Mouse (Mus musculus): ENCODE measurements around the gene Gsg1l. TPM values are rescaled to one million over a fixed set of nuclear protein-coding genes. Genes with fewer than 3 reads are reported as not detected.

Gsg1l gene
- polyA plus RNA-seq, 1 experiment from 2014 or later: 1.0 TPM

DNA sequence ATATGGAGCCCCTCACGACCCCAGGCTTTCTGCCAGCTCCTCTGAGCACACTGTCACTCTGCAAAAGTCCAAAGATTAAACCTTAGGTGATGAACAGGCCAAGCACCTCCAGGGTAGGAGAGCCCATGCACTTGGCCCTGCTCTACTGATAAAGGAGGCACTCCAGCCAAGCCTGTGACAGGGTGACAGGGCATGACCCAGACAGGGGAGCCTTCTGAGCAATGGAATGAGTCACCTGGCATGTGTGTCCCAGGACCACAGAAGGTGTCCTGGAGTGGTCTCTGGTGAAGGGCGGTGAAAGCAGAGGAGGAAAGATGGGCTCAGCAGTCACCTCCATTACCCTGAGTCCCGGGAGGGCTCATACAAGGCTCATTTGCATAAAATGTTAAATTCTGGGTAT, 222.6 kb downstream of the Gsg1l start:
- 76% methylated on average over 3 of the region's 3 CpGs for WGBS
- no peaks in the 10 kb centered on the region for H3K27me3 ChIP-seq (replicated peaks; ENCODE audit: control insufficient read depth, insufficient read depth, low read length)
- no peak overlapping the region for H3K27ac ChIP-seq (ENCODE audit: low read depth)
- DNase-seq (ENCODE audit: low spot score): no peak
- no peak overlapping the region for H3K4me3 ChIP-seq (ENCODE audit: low read depth, low read length)
- no peaks in the 10 kb centered on the region for H3K9me3 ChIP-seq (ENCODE audit: control insufficient read depth, low read length)
- ATAC-seq (replicated peaks; ENCODE audit: low FRiP score, low TSS enrichment, low read depth): no peak
- H3K9ac ChIP-seq (ENCODE audit: low read length): no peak overlapping the region
- H3K4me2 ChIP-seq (ENCODE audit: low read length): no peak overlapping the region
- H3K4me1 ChIP-seq (replicated peaks; ENCODE audit: control insufficient read depth, insufficient read depth, low read length): peaks cover 5% of the 10 kb centered on the region
- 0 out of 2 replicates have a peak, but pooled peaks cover 4% of the 10 kb centered on the region for H3K36me3 ChIP-seq (ENCODE audit: control insufficient read depth, insufficient read depth, low read length)

GRCm38 (mm10) chr7:125847528-125847866, 234.7 kb downstream of the Gsg1l start:
- Histone ChIP-seq H3K9me3 (ENCODE audit: control insufficient read depth, low read length) (no peaks in the 10 kb centered on the region), H3K27ac (ENCODE audit: low read depth) (no peak overlapping the region), H3K9ac (ENCODE audit: low read length) (no peak overlapping the region), H3K4me3 (ENCODE audit: low read depth, low read length) (no peak overlapping the region), H3K4me1 (replicated peaks; ENCODE audit: control insufficient read depth, insufficient read depth, low read length) (no peaks in the 10 kb centered on the region), H3K4me2 (ENCODE audit: low read length) (no peak overlapping the region), H3K27me3 (replicated peaks; ENCODE audit: control insufficient read depth, insufficient read depth, low read length) (no peaks in the 10 kb centered on the region), H3K36me3 (ENCODE audit: control insufficient read depth, insufficient read depth, low read length) (peaks cover 20% of the 10 kb centered on the region; the same call in 1 of the 2 replicates)
- no peak for ATAC-seq (replicated peaks; ENCODE audit: low FRiP score, low TSS enrichment, low read depth)
- 96% methylated on average over 2 of the region's 2 CpGs for WGBS
- no peak for DNase-seq (ENCODE audit: low spot score)

GRCm38 (mm10) chr7:125846866-125847527, 235.2 kb downstream of the Gsg1l start:
- DNase-seq (ENCODE audit: low spot score): no peak
- Histone ChIP-seq H3K9me3 (ENCODE audit: control insufficient read depth, low read length) (no peaks in the 10 kb centered on the region), H3K9ac (ENCODE audit: low read length) (no peak overlapping the region), H3K4me2 (ENCODE audit: low read length) (no peak overlapping the region), H3K36me3 (ENCODE audit: control insufficient read depth, insufficient read depth, low read length) (peaks cover 18% of the 10 kb centered on the region; the same call in 1 of the 2 replicates), H3K27me3 (replicated peaks; ENCODE audit: control insufficient read depth, insufficient read depth, low read length) (no peaks in the 10 kb centered on the region), H3K27ac (ENCODE audit: low read depth) (no peak overlapping the region), H3K4me1 (replicated peaks; ENCODE audit: control insufficient read depth, insufficient read depth, low read length) (no peaks in the 10 kb centered on the region), H3K4me3 (ENCODE audit: low read depth, low read length) (no peak overlapping the region)
- ATAC-seq (replicated peaks; ENCODE audit: low FRiP score, low TSS enrichment, low read depth): no peak
- WGBS: 75% methylated on average over 8 of the region's 8 CpGs

- Histone ChIP-seq H3K36me3 (ENCODE audit: control insufficient read depth, insufficient read depth, low read length) (peaks cover 12% of the 10 kb centered on the region; the same call in 1 of the 2 replicates), H3K9ac (ENCODE audit: low read length) (no peak overlapping the region), H3K4me3 (ENCODE audit: low read depth, low read length) (no peak overlapping the region), H3K4me2 (ENCODE audit: low read length) (no peak overlapping the region), H3K27me3 (replicated peaks; ENCODE audit: control insufficient read depth, insufficient read depth, low read length) (no peaks in the 10 kb centered on the region), H3K4me1 (replicated peaks; ENCODE audit: control insufficient read depth, insufficient read depth, low read length) (no peaks in the 10 kb centered on the region), H3K9me3 (ENCODE audit: control insufficient read depth, low read length) (no peaks in the 10 kb centered on the region), H3K27ac (ENCODE audit: low read depth) (no peak overlapping the region)
- 67% methylated on average over 1 of the region's 1 CpGs for WGBS
- no peak for ATAC-seq (replicated peaks; ENCODE audit: low FRiP score, low TSS enrichment, low read depth)
- no peak for DNase-seq (ENCODE audit: low spot score)
Observed at GRCm38 (mm10) chr7:125845611-125846010, 236.6 kb downstream of the Gsg1l start.

GRCm38 (mm10) chr7:125838078-125838742, 244.0 kb downstream of the Gsg1l start:
- ATAC-seq (replicated peaks; ENCODE audit: low FRiP score, low TSS enrichment, low read depth) (no peak), DNase-seq (ENCODE audit: low spot score) (no peak)
- H3K36me3 ChIP-seq (ENCODE audit: control insufficient read depth, insufficient read depth, low read length): peaks cover 3% of the 10 kb centered on the region; the same call in 1 of the 2 replicates
- no peak overlapping the region for H3K4me2 ChIP-seq (ENCODE audit: low read length)
- no peak overlapping the region for H3K4me3 ChIP-seq (ENCODE audit: low read depth, low read length)
- no peak overlapping the region for H3K27ac ChIP-seq (ENCODE audit: low read depth)
- no peaks in the 10 kb centered on the region for H3K27me3 ChIP-seq (replicated peaks; ENCODE audit: control insufficient read depth, insufficient read depth, low read length)
- WGBS: 39% methylated on average over 5 of the region's 5 CpGs
- H3K9me3 ChIP-seq (ENCODE audit: control insufficient read depth, low read length): no peaks in the 10 kb centered on the region
- no peak overlapping the region for H3K9ac ChIP-seq (ENCODE audit: low read length)
- no peaks in the 10 kb centered on the region for H3K4me1 ChIP-seq (replicated peaks; ENCODE audit: control insufficient read depth, insufficient read depth, low read length)

GRCm38 (mm10) chr7:125833471-125833870, 248.7 kb downstream of the Gsg1l start:
- Histone ChIP-seq H3K36me3 (ENCODE audit: control insufficient read depth, insufficient read depth, low read length) (no peaks in the 10 kb centered on the region), H3K9ac (ENCODE audit: low read length) (no peak overlapping the region), H3K4me3 (ENCODE audit: low read depth, low read length) (no peak overlapping the region), H3K9me3 (ENCODE audit: control insufficient read depth, low read length) (no peaks in the 10 kb centered on the region), H3K27me3 (replicated peaks; ENCODE audit: control insufficient read depth, insufficient read depth, low read length) (no peaks in the 10 kb centered on the region), H3K4me2 (ENCODE audit: low read length) (no peak overlapping the region), H3K27ac (ENCODE audit: low read depth) (no peak overlapping the region), H3K4me1 (replicated peaks; ENCODE audit: control insufficient read depth, insufficient read depth, low read length) (peaks cover 6% of the 10 kb centered on the region; the same call in 1 of the 2 replicates)
- 88% methylated on average over 2 of the region's 2 CpGs for WGBS
- no peak for DNase-seq (ENCODE audit: low spot score)
- ATAC-seq (replicated peaks; ENCODE audit: low FRiP score, low TSS enrichment, low read depth): no peak

DNA sequence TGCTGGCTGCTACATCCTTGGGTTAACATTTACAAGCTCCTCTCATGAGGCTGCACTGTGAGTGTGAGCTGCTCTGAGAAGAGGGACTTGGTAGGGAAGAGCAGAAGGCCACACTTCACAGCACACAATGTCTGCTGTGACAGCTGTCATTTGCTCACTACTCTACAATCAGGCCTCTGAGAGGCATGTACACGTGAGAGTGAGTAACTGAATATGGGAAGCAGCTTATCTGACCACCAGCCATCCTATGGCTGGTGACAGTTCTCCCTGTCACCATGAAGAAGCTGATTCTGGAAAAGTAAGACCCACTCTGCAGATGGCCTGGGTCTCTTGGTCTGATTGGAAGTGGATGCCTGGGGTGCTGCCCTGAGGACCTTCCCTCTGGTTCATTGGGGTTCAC, 249.4 kb downstream of the Gsg1l start:
- DNase-seq (ENCODE audit: low spot score) (no peak), ATAC-seq (replicated peaks; ENCODE audit: low FRiP score, low TSS enrichment, low read depth) (no peak)
- Histone ChIP-seq H3K4me2 (ENCODE audit: low read length) (no peak overlapping the region), H3K9ac (ENCODE audit: low read length) (no peak overlapping the region), H3K27me3 (replicated peaks; ENCODE audit: control insufficient read depth, insufficient read depth, low read length) (no peaks in the 10 kb centered on the region), H3K36me3 (ENCODE audit: control insufficient read depth, insufficient read depth, low read length) (no peaks in the 10 kb centered on the region), H3K4me3 (ENCODE audit: low read depth, low read length) (no peak overlapping the region), H3K4me1 (replicated peaks; ENCODE audit: control insufficient read depth, insufficient read depth, low read length) (peaks cover 9% of the 10 kb centered on the region), H3K9me3 (ENCODE audit: control insufficient read depth, low read length) (no peaks in the 10 kb centered on the region), H3K27ac (ENCODE audit: low read depth) (no peak overlapping the region)
- 71% methylated on average over 1 of the region's 1 CpGs for WGBS

- DNase-seq (ENCODE audit: low spot score): no peak
- Histone ChIP-seq H3K4me2 (ENCODE audit: low read length) (no peak overlapping the region), H3K27ac (ENCODE audit: low read depth) (no peak overlapping the region), H3K9ac (ENCODE audit: low read length) (no peak overlapping the region), H3K36me3 (ENCODE audit: control insufficient read depth, insufficient read depth, low read length) (no peaks in the 10 kb centered on the region), H3K4me1 (replicated peaks; ENCODE audit: control insufficient read depth, insufficient read depth, low read length) (peaks cover 14% of the 10 kb centered on the region), H3K4me3 (ENCODE audit: low read depth, low read length) (no peak overlapping the region), H3K9me3 (ENCODE audit: control insufficient read depth, low read length) (no peaks in the 10 kb centered on the region), H3K27me3 (replicated peaks; ENCODE audit: control insufficient read depth, insufficient read depth, low read length) (no peaks in the 10 kb centered on the region)
- no peak for ATAC-seq (replicated peaks; ENCODE audit: low FRiP score, low TSS enrichment, low read depth)
- WGBS: 61% methylated on average over 3 of the region's 3 CpGs
Observed at GRCm38 (mm10) chr7:125829121-125829666, 253.0 kb downstream of the Gsg1l start.
